Mouse (Mus musculus): ENCODE results near the gene Ptprcap.
A peak's percentile ranks its signal among the peaks of the same experiment; 100 is the strongest.

The Ptprcap gene

DNA sequence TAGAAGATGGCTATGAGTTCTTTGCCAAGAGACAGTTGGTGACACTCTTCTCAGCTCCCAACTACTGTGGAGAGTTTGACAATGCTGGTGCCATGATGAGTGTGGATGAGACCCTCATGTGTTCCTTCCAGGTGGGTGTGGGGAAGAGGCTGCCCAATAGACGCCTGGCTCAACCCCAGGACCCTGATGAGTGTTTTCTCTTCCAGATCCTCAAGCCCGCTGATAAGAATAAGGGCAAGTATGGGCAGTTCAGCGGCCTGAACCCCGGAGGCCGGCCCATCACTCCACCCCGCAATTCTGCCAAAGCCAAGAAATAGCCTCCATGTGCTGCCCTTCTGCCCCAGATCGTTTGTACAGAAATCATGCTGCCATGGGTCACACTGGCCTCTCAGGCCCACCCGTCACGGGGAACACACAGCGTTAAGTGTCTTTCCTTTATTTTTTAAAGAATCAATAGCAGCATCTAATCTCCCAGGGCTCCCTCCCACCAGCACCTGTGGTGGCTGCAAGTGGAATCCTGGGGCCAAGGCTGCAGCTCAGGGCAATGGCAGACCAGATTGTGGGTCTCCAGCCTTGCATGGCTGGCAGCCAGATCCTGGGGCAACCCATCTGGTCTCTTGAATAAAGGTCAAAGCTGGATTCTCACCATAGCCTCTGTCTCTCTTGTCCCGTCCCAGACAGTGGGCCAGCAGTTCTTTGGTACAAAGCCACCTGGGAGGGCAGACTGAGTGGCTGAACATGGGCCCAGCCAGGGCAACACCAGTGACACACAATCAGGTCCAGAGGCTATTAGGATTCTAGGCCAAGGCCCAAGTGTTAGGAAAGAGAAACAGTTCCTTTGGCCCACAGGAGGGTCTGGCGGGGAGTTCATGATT is 41.6 kb downstream of the Ptprcap start:
- no peak for DNase-seq (ENCODE audit: low read depth)

DNA sequence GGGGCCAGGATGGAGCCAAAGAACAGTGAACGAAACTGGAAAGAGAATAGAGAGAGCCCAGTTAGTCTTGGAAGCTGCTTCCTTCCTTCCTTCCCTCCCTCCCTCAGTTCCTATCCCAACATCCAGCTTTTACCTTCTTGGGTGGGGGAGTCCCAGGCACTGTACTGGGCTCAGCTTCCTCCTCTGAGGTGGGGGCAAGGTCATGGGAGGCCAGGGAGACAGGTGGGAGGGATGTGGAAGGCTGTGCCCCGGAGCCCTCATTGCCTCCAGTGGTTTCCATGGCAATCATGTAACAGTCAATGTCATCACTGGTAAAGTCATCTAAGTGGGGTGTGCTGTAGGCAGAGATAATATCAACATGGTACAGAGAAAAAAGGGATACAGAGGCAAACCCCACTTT is 42.6 kb downstream of the Ptprcap start:
- no peak for DNase-seq (ENCODE audit: low read depth)

DNA sequence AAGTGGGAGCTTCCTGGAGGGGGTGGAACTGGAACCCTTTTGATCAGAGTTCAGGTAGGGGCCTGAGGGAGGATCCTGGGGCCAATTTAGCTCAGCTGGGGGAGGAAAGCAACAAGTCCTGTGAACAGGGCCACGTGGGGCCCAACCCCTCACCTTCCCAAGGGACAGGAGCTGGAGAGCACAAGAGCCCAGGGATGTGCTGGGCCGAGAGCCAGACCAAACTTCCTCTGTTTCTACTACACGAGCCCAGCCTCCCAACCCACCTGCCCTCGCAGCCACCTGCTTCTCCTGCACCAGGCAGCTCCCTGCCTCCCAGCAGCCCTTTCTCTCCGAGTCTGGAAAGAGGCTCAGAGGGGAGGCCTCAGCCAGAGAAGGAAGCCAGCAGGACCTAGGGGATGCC is 43.1 kb downstream of the Ptprcap start:
- no peak for DNase-seq (ENCODE audit: low read depth)

DNA sequence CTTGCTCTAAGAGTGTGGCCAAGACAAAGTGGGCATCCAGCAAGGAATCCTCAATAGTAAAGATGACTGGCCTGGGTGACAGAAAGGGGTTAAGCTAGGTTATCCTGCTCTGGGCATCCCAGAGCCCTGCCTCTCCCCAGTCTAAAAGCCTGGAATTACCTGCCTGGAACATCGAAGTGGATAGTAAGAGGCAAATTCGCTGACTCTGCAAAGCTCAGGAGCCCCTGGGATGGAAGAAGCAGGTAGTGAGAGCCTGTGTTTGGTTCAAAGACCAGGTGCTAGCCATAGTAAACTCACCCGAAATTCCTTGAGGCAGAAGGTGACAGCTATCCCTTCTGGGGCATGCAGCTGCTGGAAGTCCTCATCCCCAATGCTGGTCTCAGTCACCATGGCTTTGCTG is 43.8 kb downstream of the Ptprcap start:
- DNase-seq (ENCODE audit: low read depth) = no peak

DNA sequence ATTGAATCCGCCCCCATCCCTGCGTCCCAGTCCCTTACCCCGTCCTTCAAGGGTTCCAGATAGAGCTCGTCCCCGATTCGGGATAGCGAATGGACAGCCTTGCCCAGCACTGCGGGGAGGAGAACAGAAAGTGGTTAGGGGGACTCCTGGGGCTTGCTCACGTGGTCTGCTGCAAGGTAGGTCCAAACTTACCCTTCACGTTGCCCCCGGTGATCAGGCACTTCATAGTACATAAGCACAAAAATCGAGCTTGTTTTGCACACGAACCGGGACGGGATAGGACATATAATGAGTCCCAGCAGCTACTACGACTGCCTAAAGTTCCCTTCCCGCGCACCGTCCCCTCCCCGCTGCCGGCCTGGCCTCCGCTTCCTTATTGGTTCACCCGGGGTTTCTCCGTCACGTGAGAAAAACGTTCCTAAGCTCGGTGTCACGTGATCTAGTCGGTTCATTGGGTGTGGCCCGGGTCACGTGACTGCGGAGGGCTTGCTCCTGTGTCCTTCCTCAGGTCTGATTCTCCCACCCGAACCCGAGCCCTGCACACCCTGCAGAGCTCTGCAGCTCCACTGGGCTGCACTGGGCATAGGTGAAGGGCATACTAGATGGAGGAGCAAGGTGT is 48.0 kb downstream of the Ptprcap start, which contains the start of gene Rad9a:
Rad9a (minus strand) TSS at position 372 of the 619 bp plus-strand sequence.
- DNase-seq (ENCODE audit: low read depth) = peak; percentile 94

DNA sequence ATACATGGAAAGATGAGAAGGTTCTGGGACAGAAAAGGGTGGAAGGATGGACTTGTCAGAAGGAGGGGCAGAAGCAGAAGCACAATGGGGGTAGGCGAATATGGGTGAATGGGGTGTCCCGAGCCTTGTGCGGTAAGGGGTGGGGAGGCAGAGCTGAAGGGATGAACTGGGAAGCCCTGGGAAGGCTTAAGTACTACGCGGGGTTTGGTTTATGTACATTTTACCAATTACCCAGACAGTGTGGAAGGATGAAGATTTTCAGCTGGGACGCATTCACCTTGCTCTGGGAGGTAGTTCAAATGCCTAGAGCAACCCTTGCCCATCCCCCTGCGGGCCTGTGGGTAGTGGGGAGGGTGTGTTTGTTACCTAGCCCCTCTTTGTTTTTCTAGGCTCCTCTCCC is 48.7 kb downstream of the Ptprcap start:
- DNase-seq (ENCODE audit: low read depth) = no peak

DNA sequence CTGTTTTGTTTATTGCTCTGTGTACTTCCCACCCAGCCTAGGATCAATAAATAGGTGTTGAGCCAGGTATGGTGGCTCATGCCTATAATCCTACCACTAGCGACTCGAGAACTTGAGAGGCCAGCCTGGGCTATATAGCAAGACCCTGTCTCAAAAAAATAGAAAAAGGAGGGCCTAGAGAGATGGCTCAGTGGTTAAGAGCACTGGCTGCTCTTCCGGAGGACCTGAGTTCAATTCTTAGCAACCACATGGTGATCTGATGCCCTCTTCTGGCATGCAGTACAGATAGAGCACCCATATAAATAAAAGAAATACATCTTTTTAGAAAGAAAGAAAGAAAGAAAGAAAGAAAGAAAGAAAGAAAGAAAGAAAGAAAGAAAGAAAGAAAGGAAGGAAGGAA is 49.7 kb downstream of the Ptprcap start:
- DNase-seq (ENCODE audit: low read depth) = peak; percentile 71

DNA sequence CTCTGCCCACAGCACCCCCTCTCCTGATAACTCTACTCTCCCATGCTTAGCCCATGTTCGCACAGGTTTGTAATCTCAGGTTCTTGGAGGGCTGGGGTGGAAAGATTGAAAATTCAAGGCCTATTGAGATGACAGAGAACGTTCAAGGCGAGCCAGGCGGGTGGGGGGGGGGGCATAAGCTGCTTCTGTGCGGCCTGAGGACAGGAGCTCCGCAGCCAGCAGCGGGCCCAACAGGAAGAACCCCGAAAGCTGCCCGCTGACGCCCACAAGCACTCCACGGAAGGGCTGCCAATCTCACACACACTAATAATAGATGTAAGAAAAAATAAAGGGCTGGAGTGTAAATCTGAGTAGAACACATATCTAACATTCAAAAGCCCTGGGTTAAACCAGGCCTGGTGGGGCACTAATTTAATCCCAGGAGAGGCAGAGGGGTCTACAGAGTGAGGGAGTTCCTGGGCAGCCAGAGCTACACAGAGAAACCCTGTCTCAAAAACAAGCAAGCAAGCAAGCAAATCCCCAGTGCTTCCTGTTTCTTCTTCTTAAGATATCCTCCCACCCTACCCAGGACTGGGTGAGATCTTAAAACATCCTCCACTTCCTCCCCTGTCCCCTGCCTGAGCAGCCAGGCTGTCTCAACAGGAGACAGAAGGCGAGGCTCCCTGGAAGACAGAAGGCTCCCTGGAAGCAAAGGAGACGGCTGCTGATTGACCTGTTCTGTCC is 50.4 kb downstream of the Ptprcap start:
- peak; percentile 76 for DNase-seq (ENCODE audit: low read depth)

DNA sequence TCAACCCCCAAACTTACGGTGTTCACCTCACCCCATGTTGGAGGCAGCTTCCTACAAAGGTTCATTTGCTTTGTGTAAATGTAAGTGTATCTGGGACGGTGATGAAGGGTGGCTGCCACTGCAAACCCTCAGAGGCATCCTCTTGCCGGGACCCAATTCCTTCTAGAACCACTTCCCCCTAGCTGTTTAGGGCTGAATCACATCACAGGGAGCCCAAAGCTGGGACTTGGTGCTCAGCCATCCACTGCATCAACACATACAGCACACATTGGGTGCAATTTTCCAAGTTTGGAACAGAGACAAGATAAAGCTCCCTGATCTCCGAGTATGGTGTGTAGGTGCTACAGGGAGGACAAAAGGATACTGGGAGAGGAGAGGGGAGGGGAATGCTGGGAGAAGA is 51.5 kb downstream of the Ptprcap start:
- peak; percentile 63 for DNase-seq (ENCODE audit: low read depth)
